Mouse (Mus musculus): ENCODE measurements around the gene Hhat. TPM values are rescaled to one million over a fixed set of nuclear protein-coding genes. Genes with fewer than 3 reads are reported as not detected.

The Hhat gene
- polyA plus RNA-seq, 1 experiment from 2014 or later: 3.4 TPM

DNA sequence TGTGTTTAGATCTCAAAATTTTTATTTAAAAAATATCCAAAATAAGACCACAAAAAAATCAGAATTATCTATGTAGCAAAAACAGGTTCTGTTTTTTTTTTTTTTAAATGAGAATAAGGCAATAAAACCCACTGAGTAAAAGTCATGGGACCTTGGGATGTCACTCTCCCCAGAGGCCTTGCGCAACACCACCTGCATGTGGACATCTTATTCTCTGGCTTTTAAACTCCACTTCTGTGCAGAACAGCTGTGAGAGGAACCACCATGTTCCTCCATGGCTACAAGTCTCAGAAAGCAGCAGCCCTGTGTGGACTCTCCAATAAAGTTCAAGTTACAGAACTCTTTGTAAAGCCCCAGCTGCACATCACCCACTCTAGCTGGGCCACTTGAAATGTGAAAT is 258.2 kb downstream of the Hhat start:
- Histone ChIP-seq H3K4me1 (ENCODE audit: control insufficient read depth, insufficient read depth, low read depth, low read length) (no peaks in the 10 kb centered on the region), H3K36me3 (ENCODE audit: control insufficient read depth, insufficient read depth, low read length) (no peaks in the 10 kb centered on the region), H3K9ac (ENCODE audit: low read depth, low read length) (no peak overlapping the region), H3K9me3 (ENCODE audit: control insufficient read depth, low read length) (no peaks in the 10 kb centered on the region), H3K27me3 (replicated peaks; ENCODE audit: control insufficient read depth, insufficient read depth, low read length) (no peaks in the 10 kb centered on the region), H3K4me2 (ENCODE audit: low read length) (no peak overlapping the region), H3K4me3 (ENCODE audit: low read length) (no peak overlapping the region), H3K27ac (ENCODE audit: low read depth, low read length) (no peak overlapping the region)
- WGBS: 100% methylated on average over 1 of the region's 1 CpGs
- no peak for ATAC-seq

DNA sequence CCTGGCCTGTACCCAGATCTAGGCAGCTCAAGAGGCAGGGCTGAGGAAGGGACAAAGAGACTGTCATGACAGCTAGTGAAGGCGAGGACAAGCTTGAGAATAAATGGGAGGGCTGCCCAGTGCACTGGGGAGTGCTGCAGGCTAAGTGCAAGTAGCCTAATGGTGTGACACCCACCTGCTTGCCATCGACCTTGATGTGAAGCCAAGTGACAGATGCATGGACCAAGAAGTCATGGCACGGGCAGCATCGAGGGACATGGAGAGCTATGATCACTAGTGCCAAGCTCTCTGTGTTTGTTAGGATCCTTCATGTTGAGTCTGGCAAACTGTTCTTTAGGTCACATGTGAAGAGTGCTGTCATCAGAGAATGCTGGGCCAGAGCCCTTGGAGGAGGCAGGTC is 267.4 kb downstream of the Hhat start:
- no peaks in the 10 kb centered on the region for H3K36me3 ChIP-seq (ENCODE audit: control insufficient read depth, insufficient read depth, low read length)
- no peak overlapping the region for H3K9ac ChIP-seq (ENCODE audit: low read depth, low read length)
- H3K4me3 ChIP-seq (ENCODE audit: low read length): no peak overlapping the region
- ATAC-seq: no peak
- no peaks in the 10 kb centered on the region for H3K27me3 ChIP-seq (replicated peaks; ENCODE audit: control insufficient read depth, insufficient read depth, low read length)
- H3K4me2 ChIP-seq (ENCODE audit: low read length): no peak overlapping the region
- WGBS: 75% methylated on average over 4 of the region's 4 CpGs
- no peaks in the 10 kb centered on the region for H3K9me3 ChIP-seq (ENCODE audit: control insufficient read depth, low read length)
- H3K4me1 ChIP-seq (ENCODE audit: control insufficient read depth, insufficient read depth, low read depth, low read length): no peaks in the 10 kb centered on the region
- no peak overlapping the region for H3K27ac ChIP-seq (ENCODE audit: low read depth, low read length)

DNA sequence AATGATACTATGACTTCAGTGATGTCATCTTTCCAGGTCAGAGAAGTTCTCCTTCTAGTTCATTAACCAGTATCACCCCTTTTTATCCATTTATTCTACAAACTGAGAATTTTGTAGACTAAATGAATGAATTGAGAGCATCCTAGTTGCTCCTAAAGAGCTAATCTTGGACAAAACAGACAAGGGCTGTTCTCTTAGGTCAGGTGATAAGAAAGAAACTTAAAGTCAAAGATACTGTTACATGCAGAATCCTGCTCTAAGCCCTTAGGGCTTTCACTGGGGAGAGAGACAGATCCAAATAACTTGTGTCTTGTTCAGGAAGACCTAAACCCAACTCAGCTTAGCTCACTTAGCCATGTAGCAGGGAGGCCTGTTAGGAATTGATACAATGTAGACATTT is 268.2 kb downstream of the Hhat start:
- Histone ChIP-seq H3K9ac (ENCODE audit: low read depth, low read length) (no peak overlapping the region), H3K36me3 (ENCODE audit: control insufficient read depth, insufficient read depth, low read length) (no peaks in the 10 kb centered on the region), H3K4me1 (ENCODE audit: control insufficient read depth, insufficient read depth, low read depth, low read length) (no peaks in the 10 kb centered on the region), H3K27ac (ENCODE audit: low read depth, low read length) (no peak overlapping the region), H3K4me2 (ENCODE audit: low read length) (no peak overlapping the region), H3K27me3 (replicated peaks; ENCODE audit: control insufficient read depth, insufficient read depth, low read length) (no peaks in the 10 kb centered on the region), H3K9me3 (ENCODE audit: control insufficient read depth, low read length) (no peaks in the 10 kb centered on the region), H3K4me3 (ENCODE audit: low read length) (no peak overlapping the region)
- ATAC-seq: no peak

DNA sequence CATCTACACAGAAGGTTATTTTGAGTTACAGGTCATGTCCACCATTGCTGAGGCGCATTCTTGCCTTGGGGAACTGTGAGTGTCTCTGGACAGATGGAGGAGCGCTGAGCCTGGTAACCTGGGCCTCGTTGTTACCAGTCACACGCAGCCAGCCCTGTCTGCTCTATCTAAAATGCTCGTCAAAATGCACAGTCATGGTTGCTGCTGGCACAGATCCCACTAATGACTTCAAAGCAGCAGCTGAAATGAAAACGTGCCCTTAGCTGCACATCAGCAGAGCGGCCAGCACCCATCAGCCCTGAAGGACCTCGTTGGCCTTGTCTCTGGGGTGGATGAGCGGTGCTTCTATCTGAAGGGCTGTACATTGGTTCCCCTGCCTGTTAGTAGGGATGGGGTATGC is 269.0 kb downstream of the Hhat start:
- H3K27ac ChIP-seq (ENCODE audit: low read depth, low read length): no peak overlapping the region
- H3K27me3 ChIP-seq (replicated peaks; ENCODE audit: control insufficient read depth, insufficient read depth, low read length): no peaks in the 10 kb centered on the region
- H3K36me3 ChIP-seq (ENCODE audit: control insufficient read depth, insufficient read depth, low read length): no peaks in the 10 kb centered on the region
- no peak overlapping the region for H3K9ac ChIP-seq (ENCODE audit: low read depth, low read length)
- H3K9me3 ChIP-seq (ENCODE audit: control insufficient read depth, low read length): no peaks in the 10 kb centered on the region
- WGBS: 72% methylated on average over 9 of the region's 9 CpGs
- no peak overlapping the region for H3K4me3 ChIP-seq (ENCODE audit: low read length)
- no peak; the same call in 1 of the 2 replicates for ATAC-seq
- no peak overlapping the region for H3K4me2 ChIP-seq (ENCODE audit: low read length)
- no peaks in the 10 kb centered on the region for H3K4me1 ChIP-seq (ENCODE audit: control insufficient read depth, insufficient read depth, low read depth, low read length)

DNA sequence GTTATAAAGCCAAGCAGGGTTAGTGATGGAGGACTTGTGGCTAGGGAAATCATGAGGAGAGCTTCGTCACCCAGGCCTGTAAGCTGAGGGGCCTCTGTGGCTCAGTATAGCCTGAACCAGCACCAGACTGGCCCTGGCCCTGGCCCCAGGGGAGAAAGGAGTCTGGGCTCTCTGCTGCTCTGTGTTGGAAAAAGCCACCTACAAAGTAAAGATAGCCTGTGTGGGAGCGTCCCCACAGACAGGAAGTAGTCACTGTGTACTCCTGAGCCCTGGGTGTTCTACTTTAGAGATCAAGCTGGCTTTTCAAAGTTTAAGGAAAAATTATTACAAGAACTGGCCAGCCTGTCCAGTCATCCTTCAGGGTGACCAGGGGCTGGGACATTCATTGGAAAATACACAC is 273.5 kb downstream of the Hhat start:
- ATAC-seq: no peak
- H3K27ac ChIP-seq (ENCODE audit: low read depth, low read length): no peak overlapping the region

DNA sequence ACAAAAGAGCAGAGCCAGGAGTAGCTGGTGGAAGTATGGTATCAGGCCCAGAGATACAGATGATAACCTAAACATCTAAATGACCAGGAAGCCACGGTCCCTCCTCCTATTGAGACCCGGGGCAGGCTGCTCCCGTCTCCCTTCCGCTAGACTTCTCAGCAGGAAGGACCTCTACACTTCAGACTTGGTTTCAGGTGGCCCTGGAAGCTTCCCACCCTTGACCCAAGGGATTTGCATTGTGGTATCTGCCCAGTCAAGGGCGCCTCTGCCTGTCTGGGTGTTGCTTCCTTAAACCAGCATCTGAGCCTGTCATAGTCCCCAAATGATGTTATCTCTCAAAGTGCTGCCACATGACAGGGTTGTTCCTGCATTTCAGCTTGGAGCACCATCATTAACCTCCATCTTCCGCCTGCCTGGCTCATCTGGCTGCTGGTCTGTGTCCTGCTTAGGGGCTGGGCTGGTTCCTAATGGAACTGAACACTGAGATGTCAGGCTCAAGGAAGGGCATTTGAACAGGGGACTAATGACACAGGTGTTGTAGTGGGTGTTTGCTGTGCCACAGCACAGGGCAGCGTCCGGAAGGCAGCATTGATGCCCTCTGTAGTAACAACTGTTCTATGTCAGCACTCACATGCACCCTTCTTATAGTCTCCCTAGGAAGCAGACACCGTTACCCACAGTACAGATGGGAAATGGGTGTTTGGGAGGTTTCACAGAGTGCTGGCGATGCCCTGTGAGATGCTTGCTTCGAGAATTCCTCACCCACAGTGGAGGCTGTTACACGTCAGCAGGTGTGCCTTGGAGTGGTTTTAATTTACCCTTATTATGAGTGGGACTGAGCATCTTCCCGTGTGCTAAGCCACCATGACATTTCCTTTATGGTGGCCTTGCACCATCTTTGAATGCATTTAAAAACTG is 280.9 kb downstream of the Hhat start:
- H3K9ac ChIP-seq (ENCODE audit: low read depth, low read length): no peak overlapping the region
- ATAC-seq: no peak
- H3K27ac ChIP-seq (ENCODE audit: low read depth, low read length): no peak overlapping the region
- no peaks in the 10 kb centered on the region for H3K9me3 ChIP-seq (ENCODE audit: control insufficient read depth, low read length)
- H3K4me2 ChIP-seq (ENCODE audit: low read length): no peak overlapping the region
- H3K4me3 ChIP-seq (ENCODE audit: low read length): no peak overlapping the region
- no peaks in the 10 kb centered on the region for H3K27me3 ChIP-seq (replicated peaks; ENCODE audit: control insufficient read depth, insufficient read depth, low read length)
- peaks cover 2% of the 10 kb centered on the region; the same call in 1 of the 2 replicates for H3K4me1 ChIP-seq (ENCODE audit: control insufficient read depth, insufficient read depth, low read depth, low read length)
- WGBS: 78% methylated on average over 13 of the region's 13 CpGs
- H3K36me3 ChIP-seq (ENCODE audit: control insufficient read depth, insufficient read depth, low read length): no peaks in the 10 kb centered on the region

More for the DNA sequence above, 273.5 kb downstream of the Hhat start:
- H3K4me1 ChIP-seq (ENCODE audit: control insufficient read depth, insufficient read depth, low read depth, low read length): no peaks in the 10 kb centered on the region
- 89% methylated on average over 2 of the region's 2 CpGs for WGBS
- no peaks in the 10 kb centered on the region for H3K36me3 ChIP-seq (ENCODE audit: control insufficient read depth, insufficient read depth, low read length)
- no peaks in the 10 kb centered on the region for H3K9me3 ChIP-seq (ENCODE audit: control insufficient read depth, low read length)
- no peak overlapping the region for H3K4me2 ChIP-seq (ENCODE audit: low read length)
- no peak overlapping the region for H3K9ac ChIP-seq (ENCODE audit: low read depth, low read length)
- H3K27me3 ChIP-seq (replicated peaks; ENCODE audit: control insufficient read depth, insufficient read depth, low read length): no peaks in the 10 kb centered on the region
- no peak overlapping the region for H3K4me3 ChIP-seq (ENCODE audit: low read length)

DNA sequence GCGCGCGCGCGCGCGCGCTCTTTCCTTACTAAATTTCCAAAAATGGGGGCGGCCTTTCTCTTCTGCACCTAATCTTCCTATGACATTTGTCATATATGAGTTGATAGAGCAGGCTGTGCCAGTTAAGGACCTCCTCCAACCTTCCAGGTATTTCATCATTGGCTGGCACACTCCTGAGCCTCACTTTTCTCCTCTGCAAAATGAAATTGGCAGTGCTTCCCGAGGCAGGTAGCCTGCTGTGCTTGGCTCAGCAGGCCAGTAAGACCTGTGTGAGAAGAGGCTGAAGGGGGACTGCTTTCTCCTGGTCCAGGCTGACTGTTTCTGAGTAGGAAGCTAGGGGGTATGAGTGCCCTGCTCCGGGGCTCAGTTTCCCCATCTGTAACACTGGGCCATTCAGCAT is 283.5 kb downstream of the Hhat start:
- Histone ChIP-seq H3K4me1 (ENCODE audit: control insufficient read depth, insufficient read depth, low read depth, low read length) (peaks cover 2% of the 10 kb centered on the region; the same call in 1 of the 2 replicates), H3K36me3 (ENCODE audit: control insufficient read depth, insufficient read depth, low read length) (no peaks in the 10 kb centered on the region), H3K27ac (ENCODE audit: low read depth, low read length) (no peak overlapping the region), H3K27me3 (replicated peaks; ENCODE audit: control insufficient read depth, insufficient read depth, low read length) (no peaks in the 10 kb centered on the region), H3K4me2 (ENCODE audit: low read length) (no peak overlapping the region), H3K9me3 (ENCODE audit: control insufficient read depth, low read length) (no peaks in the 10 kb centered on the region), H3K4me3 (ENCODE audit: low read length) (no peak overlapping the region), H3K9ac (ENCODE audit: low read depth, low read length) (no peak overlapping the region)
- no peak for ATAC-seq
- WGBS: 92% methylated on average over 11 of the region's 11 CpGs

DNA sequence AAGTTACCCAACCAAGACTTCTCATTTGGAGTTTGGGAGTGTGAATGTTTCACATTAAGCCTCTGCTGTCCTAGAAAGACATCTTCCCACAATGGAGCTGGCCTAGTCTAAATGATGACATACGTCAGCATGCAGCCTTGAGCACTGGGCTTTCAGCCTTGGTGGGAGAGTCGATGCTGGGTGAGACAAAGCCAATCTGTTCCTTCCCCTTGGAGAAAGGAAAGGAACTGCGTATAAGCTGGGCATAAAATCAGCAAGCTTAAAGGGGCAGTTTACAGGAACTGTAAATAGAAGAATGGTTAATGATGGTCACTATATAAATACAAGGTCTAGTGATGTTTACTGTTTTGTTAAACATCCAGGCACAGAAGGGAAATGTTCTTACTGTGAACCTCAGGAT is 286.0 kb downstream of the Hhat start:
- peaks cover 2% of the 10 kb centered on the region; the same call in 1 of the 2 replicates for H3K4me1 ChIP-seq (ENCODE audit: control insufficient read depth, insufficient read depth, low read depth, low read length)
- 76% methylated on average over 3 of the region's 3 CpGs for WGBS
- no peaks in the 10 kb centered on the region for H3K9me3 ChIP-seq (ENCODE audit: control insufficient read depth, low read length)

DNA sequence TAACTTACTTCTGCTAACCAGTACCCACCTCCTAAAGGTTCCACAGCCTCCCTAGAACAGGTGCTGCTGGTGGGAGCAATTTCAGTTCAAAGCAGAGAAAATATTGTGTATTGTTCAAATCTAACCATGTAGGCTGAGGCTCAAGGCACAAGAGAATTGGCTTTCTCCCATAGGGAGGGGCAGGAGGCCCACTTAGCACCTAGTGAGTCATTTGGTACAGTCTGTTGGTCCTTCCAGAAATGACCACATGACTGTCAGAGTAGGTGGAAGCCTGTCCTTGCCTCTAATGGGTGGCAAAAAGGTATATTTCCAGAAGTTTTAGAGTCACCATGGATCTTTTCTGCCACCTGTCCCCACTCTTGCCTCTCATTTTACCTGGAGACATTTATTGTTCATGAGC is 289.6 kb downstream of the Hhat start:
- ATAC-seq: no peak
- Histone ChIP-seq H3K27me3 (replicated peaks; ENCODE audit: control insufficient read depth, insufficient read depth, low read length) (no peaks in the 10 kb centered on the region), H3K9ac (ENCODE audit: low read depth, low read length) (no peak overlapping the region), H3K9me3 (ENCODE audit: control insufficient read depth, low read length) (no peaks in the 10 kb centered on the region), H3K36me3 (ENCODE audit: control insufficient read depth, insufficient read depth, low read length) (no peaks in the 10 kb centered on the region), H3K4me2 (ENCODE audit: low read length) (no peak overlapping the region), H3K4me1 (ENCODE audit: control insufficient read depth, insufficient read depth, low read depth, low read length) (no peaks in the 10 kb centered on the region), H3K27ac (ENCODE audit: low read depth, low read length) (no peak overlapping the region), H3K4me3 (ENCODE audit: low read length) (no peak overlapping the region)

More for the DNA sequence above, 286.0 kb downstream of the Hhat start:
- no peak for ATAC-seq
- H3K4me2 ChIP-seq (ENCODE audit: low read length): no peak overlapping the region
- no peak overlapping the region for H3K4me3 ChIP-seq (ENCODE audit: low read length)
- H3K36me3 ChIP-seq (ENCODE audit: control insufficient read depth, insufficient read depth, low read length): no peaks in the 10 kb centered on the region
- H3K27me3 ChIP-seq (replicated peaks; ENCODE audit: control insufficient read depth, insufficient read depth, low read length): no peaks in the 10 kb centered on the region
- no peak overlapping the region for H3K9ac ChIP-seq (ENCODE audit: low read depth, low read length)
- H3K27ac ChIP-seq (ENCODE audit: low read depth, low read length): no peak overlapping the region
